Mouse (Mus musculus): ENCODE results near the gene Olfr1024. TPM values are rescaled to one million over a fixed set of nuclear protein-coding genes. Genes with fewer than 3 reads are reported as not detected.

Olfr1024 gene
- polyA plus RNA-seq (2015; fragmentation: Nextera tagmentation; extraction: Ambion mirVana), result not detected in 2 replicates

GRCm38 (mm10) chr2:85904952-85905351, at the start of gene Olfr1024:
TSS of gene Olfr1024 (minus strand) at chr2:85905052.
- Histone ChIP-seq H3K36me3 (ENCODE audit: control insufficient read depth, insufficient read depth, low read length) (no peaks in the 10 kb centered on the region), H3K27me3 (ENCODE audit: control insufficient read depth, insufficient read depth, low read depth, low read length) (no peaks in the 10 kb centered on the region), H3K4me1 (ENCODE audit: control insufficient read depth, insufficient read depth, low read length) (no peaks in the 10 kb centered on the region), H3K4me3 (ENCODE audit: low read depth, low read length) (no peak within 1 kb of the TSS), H3K9ac (ENCODE audit: low read depth, low read length) (no peak within 1 kb of the TSS), H3K4me2 (ENCODE audit: low read length) (no peak within 1 kb of the TSS), H3K27ac (ENCODE audit: low read length) (no peak within 1 kb of the TSS), H3K9me3 (replicated peaks; ENCODE audit: control insufficient read depth, low read length, poor library complexity, severe bottlenecking) (no peaks in the 10 kb centered on the region)
- WGBS, result 85% methylated on average over 3 of the region's 3 CpGs
- no peak for ATAC-seq

DNA sequence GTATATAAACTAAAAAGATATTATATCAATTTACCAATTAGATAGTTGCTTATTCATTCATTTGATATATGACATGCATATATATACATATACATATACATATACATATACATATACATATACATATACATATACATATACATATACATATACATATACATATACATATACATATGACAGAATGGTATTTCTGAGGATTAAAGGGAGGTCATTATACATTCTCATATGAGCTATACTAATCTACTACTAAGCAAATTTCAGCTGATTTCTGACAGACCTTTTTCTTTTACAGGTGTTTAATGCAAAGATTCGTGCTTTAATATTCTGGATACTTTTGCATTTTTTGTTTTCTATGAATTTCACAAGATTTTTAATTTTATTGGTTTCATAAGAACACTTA, 45.3 kb upstream of the Olfr1024 start, which contains the start of gene Olfr1028:
Gene Olfr1028 (plus strand): TSS at position 301 of the 400 bp plus-strand sequence.
- H3K4me3 ChIP-seq (ENCODE audit: low read depth, low read length), result no peak within 1 kb of the TSS
- 81% methylated on average over 1 of the region's 1 CpGs for WGBS
- ATAC-seq, result no peak
- no peaks in the 10 kb centered on the region for H3K9me3 ChIP-seq (replicated peaks; ENCODE audit: control insufficient read depth, low read length, poor library complexity, severe bottlenecking)
- no peak within 1 kb of the TSS for H3K9ac ChIP-seq (ENCODE audit: low read depth, low read length)
- H3K27me3 ChIP-seq (ENCODE audit: control insufficient read depth, insufficient read depth, low read depth, low read length), result no peaks in the 10 kb centered on the region
- no peaks in the 10 kb centered on the region for H3K36me3 ChIP-seq (ENCODE audit: control insufficient read depth, insufficient read depth, low read length)
- H3K4me1 ChIP-seq (ENCODE audit: control insufficient read depth, insufficient read depth, low read length), result no peaks in the 10 kb centered on the region
- no peak within 1 kb of the TSS for H3K4me2 ChIP-seq (ENCODE audit: low read length)
- no peak within 1 kb of the TSS for H3K27ac ChIP-seq (ENCODE audit: low read length)

GRCm38 (mm10) chr2:85921258-85921657, 16.4 kb upstream of the Olfr1024 start, which contains the start of gene Olfr1026:
TSS of gene Olfr1026 (plus strand) at chr2:85921558.
- Histone ChIP-seq H3K4me2 (ENCODE audit: low read length) (no peak within 1 kb of the TSS), H3K27ac (ENCODE audit: low read length) (no peak within 1 kb of the TSS), H3K9ac (ENCODE audit: low read depth, low read length) (no peak within 1 kb of the TSS), H3K36me3 (ENCODE audit: control insufficient read depth, insufficient read depth, low read length) (no peaks in the 10 kb centered on the region), H3K9me3 (replicated peaks; ENCODE audit: control insufficient read depth, low read length, poor library complexity, severe bottlenecking) (no peaks in the 10 kb centered on the region), H3K4me3 (ENCODE audit: low read depth, low read length) (no peak within 1 kb of the TSS), H3K4me1 (ENCODE audit: control insufficient read depth, insufficient read depth, low read length) (no peaks in the 10 kb centered on the region), H3K27me3 (ENCODE audit: control insufficient read depth, insufficient read depth, low read depth, low read length) (no peaks in the 10 kb centered on the region)
- ATAC-seq, result no peak
- WGBS, result 87% methylated on average over 3 of the region's 3 CpGs

DNA sequence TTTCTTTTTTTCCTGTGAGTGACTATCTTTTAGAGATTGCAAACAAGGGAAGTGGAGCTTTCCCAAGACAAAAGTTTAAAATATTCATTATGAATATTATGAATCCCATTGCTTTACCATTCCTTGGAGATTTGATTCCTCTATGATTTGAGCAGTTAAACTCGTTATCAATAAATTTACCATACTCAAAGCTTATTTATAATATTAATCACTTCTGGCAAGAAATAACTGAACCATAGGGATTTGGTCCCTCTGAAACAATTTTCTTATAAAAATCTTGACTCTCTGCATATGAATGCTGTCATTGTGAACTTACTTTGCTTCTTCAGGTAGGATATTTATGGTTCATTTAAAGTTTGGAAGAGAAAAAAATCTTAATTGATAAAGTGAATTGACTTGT, 10.0 kb upstream of the Olfr1024 start, which contains the start of gene Olfr1025-ps1:
Gene Olfr1025-ps1 (plus strand): TSS at position 301 of the 400 bp plus-strand sequence.
- Histone ChIP-seq H3K9ac (ENCODE audit: low read depth, low read length) (no peak within 1 kb of the TSS), H3K36me3 (ENCODE audit: control insufficient read depth, insufficient read depth, low read length) (no peaks in the 10 kb centered on the region), H3K27me3 (ENCODE audit: control insufficient read depth, insufficient read depth, low read depth, low read length) (no peaks in the 10 kb centered on the region), H3K4me2 (ENCODE audit: low read length) (no peak within 1 kb of the TSS), H3K4me1 (ENCODE audit: control insufficient read depth, insufficient read depth, low read length) (no peaks in the 10 kb centered on the region), H3K4me3 (ENCODE audit: low read depth, low read length) (no peak within 1 kb of the TSS), H3K27ac (ENCODE audit: low read length) (no peak within 1 kb of the TSS), H3K9me3 (replicated peaks; ENCODE audit: control insufficient read depth, low read length, poor library complexity, severe bottlenecking) (no peaks in the 10 kb centered on the region)
- WGBS, result 57% methylated on average over 1 of the region's 1 CpGs
- no peak for ATAC-seq

DNA sequence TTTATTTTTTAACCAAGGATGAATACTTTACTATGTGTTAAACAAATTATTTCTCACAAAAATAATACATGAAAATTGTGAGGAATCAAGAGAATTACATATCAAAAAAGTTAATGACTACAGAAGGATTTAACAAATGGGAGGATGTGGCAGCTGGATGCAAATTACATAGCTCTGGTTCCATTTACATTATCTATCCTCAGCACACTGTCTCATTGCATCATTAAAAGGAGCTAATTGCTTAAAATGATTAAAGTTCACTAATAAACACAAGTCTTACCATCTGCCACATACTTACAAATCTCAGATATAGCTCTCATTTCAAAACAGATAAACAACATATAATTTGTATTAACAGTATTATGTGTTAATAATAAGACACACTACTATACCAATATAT, 8.3 kb upstream of the Olfr1024 start:
- no peak overlapping the region for H3K9ac ChIP-seq (ENCODE audit: low read depth, low read length)
- H3K4me3 ChIP-seq (ENCODE audit: low read depth, low read length), result no peak overlapping the region
- no peak overlapping the region for H3K4me2 ChIP-seq (ENCODE audit: low read length)
- no peaks in the 10 kb centered on the region for H3K4me1 ChIP-seq (ENCODE audit: control insufficient read depth, insufficient read depth, low read length)
- H3K27ac ChIP-seq (ENCODE audit: low read length), result no peak overlapping the region
- no peaks in the 10 kb centered on the region for H3K9me3 ChIP-seq (replicated peaks; ENCODE audit: control insufficient read depth, low read length, poor library complexity, severe bottlenecking)
- H3K36me3 ChIP-seq (ENCODE audit: control insufficient read depth, insufficient read depth, low read length), result no peaks in the 10 kb centered on the region
- ATAC-seq, result no peak
- H3K27me3 ChIP-seq (ENCODE audit: control insufficient read depth, insufficient read depth, low read depth, low read length), result no peaks in the 10 kb centered on the region

DNA sequence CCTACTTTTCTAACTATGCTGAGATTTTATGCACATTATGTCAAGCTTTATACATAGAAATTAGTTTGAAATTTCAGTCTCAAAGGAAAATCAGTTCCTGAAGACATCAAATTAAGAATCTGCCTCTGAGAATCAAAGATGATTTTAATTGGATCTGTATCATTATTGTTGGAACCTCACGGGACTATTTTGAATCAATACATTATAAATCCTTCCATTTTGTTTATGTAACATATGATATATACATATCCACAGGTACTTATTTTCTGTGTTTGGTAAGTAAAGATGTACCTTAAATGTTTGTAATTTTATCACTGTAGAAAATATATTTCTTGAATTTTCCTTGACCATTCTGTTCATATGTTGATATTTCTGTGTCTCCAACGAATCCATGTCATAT, 19.5 kb downstream of the Olfr1024 start, which contains the start of gene Olfr1023:
Gene Olfr1023 (plus strand): TSS at position 301 of the 400 bp plus-strand sequence.
- H3K9ac ChIP-seq (ENCODE audit: low read depth, low read length), result no peak within 1 kb of the TSS
- no peaks in the 10 kb centered on the region for H3K9me3 ChIP-seq (replicated peaks; ENCODE audit: control insufficient read depth, low read length, poor library complexity, severe bottlenecking)
- H3K4me1 ChIP-seq (ENCODE audit: control insufficient read depth, insufficient read depth, low read length), result no peaks in the 10 kb centered on the region
- no peak for ATAC-seq
- no peak within 1 kb of the TSS for H3K27ac ChIP-seq (ENCODE audit: low read length)
- 76% methylated on average over 2 of the region's 2 CpGs for WGBS
- no peaks in the 10 kb centered on the region for H3K27me3 ChIP-seq (ENCODE audit: control insufficient read depth, insufficient read depth, low read depth, low read length)
- H3K4me3 ChIP-seq (ENCODE audit: low read depth, low read length), result no peak within 1 kb of the TSS
- H3K36me3 ChIP-seq (ENCODE audit: control insufficient read depth, insufficient read depth, low read length), result no peaks in the 10 kb centered on the region
- H3K4me2 ChIP-seq (ENCODE audit: low read length), result no peak within 1 kb of the TSS

DNA sequence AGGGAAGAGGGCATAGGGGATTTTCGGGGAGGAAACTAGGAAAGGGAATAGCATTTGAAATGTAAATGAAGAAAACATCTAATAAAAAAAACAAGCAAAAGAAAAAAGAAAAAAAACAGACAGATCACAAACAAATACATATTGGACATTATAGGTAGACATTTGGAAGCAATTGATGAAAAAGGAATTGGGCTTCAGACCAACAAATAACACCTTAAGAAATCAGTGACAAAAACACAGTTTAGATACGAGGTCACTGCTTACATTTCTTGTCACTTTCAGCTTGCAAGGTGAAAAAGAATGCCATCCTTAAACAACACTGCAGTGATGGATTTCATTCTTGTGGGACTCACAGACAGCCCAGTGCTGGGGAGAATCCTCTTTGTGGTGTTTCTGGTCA, 36.6 kb downstream of the Olfr1024 start, which contains the start of gene Olfr1022:
Gene Olfr1022 (plus strand): TSS at position 301 of the 400 bp plus-strand sequence.
- H3K27ac ChIP-seq (ENCODE audit: low read length), result no peak within 1 kb of the TSS

More for the DNA sequence above, 36.6 kb downstream of the Olfr1024 start, which contains the start of gene Olfr1022:
- H3K4me3 ChIP-seq (ENCODE audit: low read depth, low read length), result no peak within 1 kb of the TSS
- no peak within 1 kb of the TSS for H3K9ac ChIP-seq (ENCODE audit: low read depth, low read length)
- no peaks in the 10 kb centered on the region for H3K36me3 ChIP-seq (ENCODE audit: control insufficient read depth, insufficient read depth, low read length)
- WGBS, result 68% methylated on average over 2 of the region's 2 CpGs
- ATAC-seq, result no peak
- no peaks in the 10 kb centered on the region for H3K4me1 ChIP-seq (ENCODE audit: control insufficient read depth, insufficient read depth, low read length)
- H3K4me2 ChIP-seq (ENCODE audit: low read length), result no peak within 1 kb of the TSS
- no peaks in the 10 kb centered on the region for H3K27me3 ChIP-seq (ENCODE audit: control insufficient read depth, insufficient read depth, low read depth, low read length)
- no peaks in the 10 kb centered on the region for H3K9me3 ChIP-seq (replicated peaks; ENCODE audit: control insufficient read depth, low read length, poor library complexity, severe bottlenecking)

Other genes with a start within 250 kb of the Olfr1024 start
- gene Olfr154, start 240.6 kb downstream of the Olfr1024 start, polyA plus RNA-seq (2015; fragmentation: Nextera tagmentation; extraction: Ambion mirVana), result not detected in 2 replicates
- gene Olfr1006, start 226.3 kb downstream of the Olfr1024 start, polyA plus RNA-seq (2015; fragmentation: Nextera tagmentation; extraction: Ambion mirVana), result not detected in 2 replicates
- not detected in 2 replicates for gene Olfr1008, start 215.6 kb downstream of the Olfr1024 start, polyA plus RNA-seq (2015; fragmentation: Nextera tagmentation; extraction: Ambion mirVana)
- gene Olfr1009, start 189.6 kb downstream of the Olfr1024 start, polyA plus RNA-seq (2015; fragmentation: Nextera tagmentation; extraction: Ambion mirVana), result not detected in 2 replicates
- not detected in 2 replicates for gene Olfr1012, start 142.3 kb downstream of the Olfr1024 start, polyA plus RNA-seq (2015; fragmentation: Nextera tagmentation; extraction: Ambion mirVana)
- not detected in 2 replicates for gene Olfr1013, start 138.0 kb downstream of the Olfr1024 start, polyA plus RNA-seq (2015; fragmentation: Nextera tagmentation; extraction: Ambion mirVana)
- not detected in 2 replicates for gene Olfr1014, start 132.3 kb downstream of the Olfr1024 start, polyA plus RNA-seq (2015; fragmentation: Nextera tagmentation; extraction: Ambion mirVana)
- not detected in 2 replicates for gene Olfr1015, start 123.0 kb downstream of the Olfr1024 start, polyA plus RNA-seq (2015; fragmentation: Nextera tagmentation; extraction: Ambion mirVana)
- gene Olfr1016, start 102.5 kb downstream of the Olfr1024 start, polyA plus RNA-seq (2015; fragmentation: Nextera tagmentation; extraction: Ambion mirVana), result not detected in 2 replicates
- not detected in 2 replicates for gene Olfr1018, start 86.6 kb downstream of the Olfr1024 start, polyA plus RNA-seq (2015; fragmentation: Nextera tagmentation; extraction: Ambion mirVana)
- gene Olfr1019, start 59.6 kb downstream of the Olfr1024 start, polyA plus RNA-seq (2015; fragmentation: Nextera tagmentation; extraction: Ambion mirVana), result not detected in 2 replicates
- gene Olfr1020, start 58.0 kb downstream of the Olfr1024 start, polyA plus RNA-seq (2015; fragmentation: Nextera tagmentation; extraction: Ambion mirVana), result not detected in 2 replicates
- gene Olfr1022, start 36.5 kb downstream of the Olfr1024 start, polyA plus RNA-seq (2015; fragmentation: Nextera tagmentation; extraction: Ambion mirVana), result not detected in 2 replicates
- not detected in 2 replicates for gene Olfr1023, start 19.4 kb downstream of the Olfr1024 start, polyA plus RNA-seq (2015; fragmentation: Nextera tagmentation; extraction: Ambion mirVana)
- gene Olfr1025-ps1, start 10.1 kb upstream of the Olfr1024 start, polyA plus RNA-seq (2015; fragmentation: Nextera tagmentation; extraction: Ambion mirVana), result not detected in 2 replicates
- not detected in 2 replicates for gene Olfr1026, start 16.5 kb upstream of the Olfr1024 start, polyA plus RNA-seq (2015; fragmentation: Nextera tagmentation; extraction: Ambion mirVana)
- not detected in 2 replicates for gene Olfr1028, start 45.4 kb upstream of the Olfr1024 start, polyA plus RNA-seq (2015; fragmentation: Nextera tagmentation; extraction: Ambion mirVana)
- gene Olfr1029, start 68.8 kb upstream of the Olfr1024 start, polyA plus RNA-seq (2015; fragmentation: Nextera tagmentation; extraction: Ambion mirVana), result not detected in 2 replicates
- gene Olfr1030, start 74.2 kb upstream of the Olfr1024 start, polyA plus RNA-seq (2015; fragmentation: Nextera tagmentation; extraction: Ambion mirVana), result not detected in 2 replicates
- not detected in 2 replicates for gene Olfr1031, start 85.3 kb upstream of the Olfr1024 start, polyA plus RNA-seq (2015; fragmentation: Nextera tagmentation; extraction: Ambion mirVana)
- not detected in 2 replicates for gene Olfr1032, start 100.5 kb upstream of the Olfr1024 start, polyA plus RNA-seq (2015; fragmentation: Nextera tagmentation; extraction: Ambion mirVana)
- 0.79 TPM in 1 of 2 replicates, not detected in the other for gene Olfr1033, start 115.6 kb upstream of the Olfr1024 start, polyA plus RNA-seq (2015; fragmentation: Nextera tagmentation; extraction: Ambion mirVana)
- gene Olfr1034, start 140.8 kb upstream of the Olfr1024 start, polyA plus RNA-seq (2015; fragmentation: Nextera tagmentation; extraction: Ambion mirVana), result not detected in 2 replicates
- gene Olfr1036, start 168.9 kb upstream of the Olfr1024 start, polyA plus RNA-seq (2015; fragmentation: Nextera tagmentation; extraction: Ambion mirVana), result not detected in 2 replicates
- gene Olfr1037, start 182.3 kb upstream of the Olfr1024 start, polyA plus RNA-seq (2015; fragmentation: Nextera tagmentation; extraction: Ambion mirVana), result not detected in 2 replicates
- not detected in 2 replicates for gene Olfr1039, start 230.9 kb upstream of the Olfr1024 start, polyA plus RNA-seq (2015; fragmentation: Nextera tagmentation; extraction: Ambion mirVana)
- gene Olfr1040, start 241.7 kb upstream of the Olfr1024 start, polyA plus RNA-seq (2015; fragmentation: Nextera tagmentation; extraction: Ambion mirVana), result not detected in 2 replicates